Mouse (Mus musculus): Measurements from ENCODE around the gene Bzw1. TPM values are rescaled to one million over a fixed set of nuclear protein-coding genes. Genes with fewer than 3 reads are reported as not detected.

Gene Bzw1
- total and polyA plus RNA-seq, 2 experiments: 16.1 to 103 TPM

DNA sequence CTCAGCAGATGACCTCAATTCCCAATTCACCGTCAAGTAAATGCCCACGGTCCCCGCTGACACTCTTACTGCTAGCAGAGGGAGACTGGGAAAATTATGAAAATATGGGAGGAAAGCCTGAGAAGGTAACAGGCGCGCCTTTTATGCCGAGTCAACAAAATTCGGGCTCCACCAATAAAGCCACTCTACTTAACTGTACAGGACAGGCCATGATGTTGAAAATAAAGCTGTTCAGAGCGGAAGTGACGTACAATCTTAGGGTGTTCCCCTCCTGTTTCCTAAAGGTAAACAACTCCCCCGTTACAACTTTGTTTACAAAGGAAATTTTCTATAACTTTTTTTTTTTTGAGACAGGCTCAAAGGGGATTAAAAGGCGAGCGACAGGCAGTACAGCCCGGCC is 30.2 kb downstream of the Bzw1 start:
- no peaks in the 10 kb centered on the region for H3K27me3 ChIP-seq (ENCODE audit: control insufficient read depth, insufficient read depth, low read length)
- no peak for TF ChIP-seq CTCF (IDR thresholded peaks at IDR 0.05; ENCODE audit: low read depth, low read length)
- no peak for TF ChIP-seq POLR2A (IDR thresholded peaks at IDR 0.05; ENCODE audit: extremely low read depth, insufficient read depth, low read length)
- under 1% methylated on average over 13 of the region's 13 CpGs for WGBS
- peaks cover 18% of the 10 kb centered on the region for H3K4me1 ChIP-seq (ENCODE audit: control insufficient read depth, insufficient read depth, low read length)
- H3K9ac ChIP-seq (ENCODE audit: low read depth, low read length): peak overlapping the region; percentile 97
- H3K79me2 ChIP-seq (ENCODE audit: control insufficient read depth, insufficient read depth, low read length): peaks cover 12% of the 10 kb centered on the region; the same call in 1 of the 2 replicates
- H3K4me3 ChIP-seq (ENCODE audit: insufficient read depth, low read depth, low read length): peak overlapping the region; percentile 92
- peaks cover 31% of the 10 kb centered on the region for H3K36me3 ChIP-seq (ENCODE audit: control insufficient read depth, insufficient read depth, low read length)
- peak; percentile 85 for DNase-seq (ENCODE audit: extremely low read depth, low read depth, low spot score)
- peak overlapping the region; percentile 99 for H3K27ac ChIP-seq (replicated peaks; ENCODE audit: insufficient read depth, low read depth, low read length)

DNA sequence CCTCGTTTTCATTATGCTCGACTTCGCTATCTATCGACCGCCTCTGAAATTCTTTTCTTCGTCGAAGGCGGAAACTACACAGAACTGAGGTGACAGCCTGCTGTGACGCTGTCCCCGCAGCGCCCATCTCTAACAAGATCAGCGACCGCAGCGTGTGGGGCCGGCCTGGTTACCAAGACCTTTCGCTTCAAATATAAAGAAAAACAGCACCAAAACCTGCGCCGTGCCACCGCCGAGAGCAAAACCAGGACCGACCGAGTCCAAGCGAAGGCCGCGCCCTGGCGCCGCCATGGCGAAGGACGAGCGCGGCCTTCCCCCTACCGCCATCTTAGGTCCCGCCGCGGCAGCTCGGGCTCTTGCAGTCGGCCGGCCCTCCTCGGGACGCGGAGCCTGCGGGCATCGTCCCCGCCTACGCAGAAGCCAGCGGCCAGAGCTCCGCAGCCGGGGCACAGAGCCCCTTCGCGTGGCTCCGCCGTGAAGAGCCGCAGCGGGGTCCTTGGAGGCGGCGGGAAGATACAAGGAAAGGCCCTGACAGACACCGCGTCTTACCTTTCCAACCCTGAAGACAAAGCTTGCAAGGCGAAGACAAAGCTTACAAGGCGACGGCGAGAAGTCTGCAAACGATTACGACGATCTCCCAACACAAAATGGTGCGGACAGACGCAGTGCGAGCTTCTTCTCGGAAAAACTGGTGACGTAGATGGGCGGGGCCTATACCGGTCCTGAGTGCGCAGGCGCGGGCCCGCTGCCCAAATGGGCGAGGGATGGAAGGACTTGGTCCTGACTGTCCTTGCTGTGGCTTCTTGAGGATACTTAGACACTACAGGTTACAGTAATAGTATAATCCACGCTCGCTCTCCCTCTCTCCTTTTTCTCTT is 30.9 kb downstream of the Bzw1 start, which contains the start of gene Clk1:
TSS of gene Clk1 (minus strand) at position 696 of the 878 bp plus-strand sequence.
- DNase-seq (ENCODE audit: extremely low read depth, low read depth, low spot score): peak; percentile 85
- WGBS: under 1% methylated on average over 79 of the region's 79 CpGs
- H3K27ac ChIP-seq (replicated peaks; ENCODE audit: insufficient read depth, low read depth, low read length): peak within 1 kb of the TSS; percentile 99
- TF ChIP-seq POLR2A (IDR thresholded peaks at IDR 0.05; ENCODE audit: extremely low read depth, insufficient read depth, low read length): peak; percentile 93; the same call in 1 of the 2 replicates
- TF ChIP-seq CTCF (IDR thresholded peaks at IDR 0.05; ENCODE audit: low read depth, low read length): no peak
- peaks cover 12% of the 10 kb centered on the region; the same call in 1 of the 2 replicates for H3K79me2 ChIP-seq (ENCODE audit: control insufficient read depth, insufficient read depth, low read length)
- peak within 1 kb of the TSS; percentile 97 for H3K9ac ChIP-seq (ENCODE audit: low read depth, low read length)
- H3K36me3 ChIP-seq (ENCODE audit: control insufficient read depth, insufficient read depth, low read length): peaks cover 24% of the 10 kb centered on the region
- H3K4me1 ChIP-seq (ENCODE audit: control insufficient read depth, insufficient read depth, low read length): peaks cover 15% of the 10 kb centered on the region
- no peaks in the 10 kb centered on the region for H3K27me3 ChIP-seq (ENCODE audit: control insufficient read depth, insufficient read depth, low read length)
- H3K4me3 ChIP-seq (ENCODE audit: insufficient read depth, low read depth, low read length): peak within 1 kb of the TSS; percentile 92

- WGBS: 88% methylated on average over 3 of the region's 3 CpGs
- Histone ChIP-seq H3K9ac (ENCODE audit: low read depth, low read length) (no peak overlapping the region), H3K36me3 (ENCODE audit: control insufficient read depth, insufficient read depth, low read length) (peaks cover 16% of the 10 kb centered on the region), H3K79me2 (ENCODE audit: control insufficient read depth, insufficient read depth, low read length) (peaks cover 12% of the 10 kb centered on the region; the same call in 1 of the 2 replicates), H3K4me1 (ENCODE audit: control insufficient read depth, insufficient read depth, low read length) (peaks cover 12% of the 10 kb centered on the region), H3K27ac (replicated peaks; ENCODE audit: insufficient read depth, low read depth, low read length) (no peak overlapping the region), H3K27me3 (ENCODE audit: control insufficient read depth, insufficient read depth, low read length) (no peaks in the 10 kb centered on the region), H3K4me3 (ENCODE audit: insufficient read depth, low read depth, low read length) (no peak overlapping the region)
- no peak for DNase-seq (ENCODE audit: extremely low read depth, low read depth, low spot score)
- TF ChIP-seq POLR2A (IDR thresholded peaks at IDR 0.05; ENCODE audit: extremely low read depth, insufficient read depth, low read length) (no peak), CTCF (IDR thresholded peaks at IDR 0.05; ENCODE audit: low read depth, low read length) (no peak)
Observed at GRCm38 (mm10) chr1:58424551-58424950, 31.9 kb downstream of the Bzw1 start.

DNA sequence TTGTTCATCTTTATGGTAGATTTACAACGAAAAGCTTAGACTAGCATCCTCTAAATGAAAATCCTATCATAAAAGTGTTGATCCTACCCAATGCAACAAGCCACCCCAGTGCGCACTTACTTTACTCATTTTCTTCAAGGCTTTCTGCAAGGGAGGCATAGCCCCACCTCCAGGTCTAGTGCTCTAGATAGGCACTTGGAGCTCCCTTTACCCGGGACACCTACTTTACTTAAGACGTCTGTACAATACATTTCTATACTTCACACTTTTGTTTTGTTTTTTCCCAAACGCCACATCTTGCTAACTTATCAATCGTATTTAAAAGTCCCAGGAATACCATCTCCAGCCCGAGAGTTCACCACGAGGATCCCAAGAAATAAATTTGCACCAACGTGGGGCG is 52.0 kb downstream of the Bzw1 start:
- no peak for DNase-seq (ENCODE audit: extremely low read depth, low read depth, low spot score)
- 9% methylated on average over 10 of the region's 10 CpGs for WGBS
- peak overlapping the region; percentile 77 for H3K4me3 ChIP-seq (ENCODE audit: insufficient read depth, low read depth, low read length)
- peak overlapping the region; percentile 88 for H3K9ac ChIP-seq (ENCODE audit: low read depth, low read length)
- no peaks in the 10 kb centered on the region for H3K27me3 ChIP-seq (ENCODE audit: control insufficient read depth, insufficient read depth, low read length)
- peaks cover 3% of the 10 kb centered on the region; the same call in 1 of the 2 replicates for H3K36me3 ChIP-seq (ENCODE audit: control insufficient read depth, insufficient read depth, low read length)
- peaks cover 11% of the 10 kb centered on the region for H3K79me2 ChIP-seq (ENCODE audit: control insufficient read depth, insufficient read depth, low read length)
- peaks cover 12% of the 10 kb centered on the region for H3K4me1 ChIP-seq (ENCODE audit: control insufficient read depth, insufficient read depth, low read length)
- TF ChIP-seq CTCF (IDR thresholded peaks at IDR 0.05; ENCODE audit: low read depth, low read length): no peak
- no peak for TF ChIP-seq POLR2A (IDR thresholded peaks at IDR 0.05; ENCODE audit: extremely low read depth, insufficient read depth, low read length)
- H3K27ac ChIP-seq (replicated peaks; ENCODE audit: insufficient read depth, low read depth, low read length): peak overlapping the region; percentile 65; the same call in 1 of the 2 replicates

DNA sequence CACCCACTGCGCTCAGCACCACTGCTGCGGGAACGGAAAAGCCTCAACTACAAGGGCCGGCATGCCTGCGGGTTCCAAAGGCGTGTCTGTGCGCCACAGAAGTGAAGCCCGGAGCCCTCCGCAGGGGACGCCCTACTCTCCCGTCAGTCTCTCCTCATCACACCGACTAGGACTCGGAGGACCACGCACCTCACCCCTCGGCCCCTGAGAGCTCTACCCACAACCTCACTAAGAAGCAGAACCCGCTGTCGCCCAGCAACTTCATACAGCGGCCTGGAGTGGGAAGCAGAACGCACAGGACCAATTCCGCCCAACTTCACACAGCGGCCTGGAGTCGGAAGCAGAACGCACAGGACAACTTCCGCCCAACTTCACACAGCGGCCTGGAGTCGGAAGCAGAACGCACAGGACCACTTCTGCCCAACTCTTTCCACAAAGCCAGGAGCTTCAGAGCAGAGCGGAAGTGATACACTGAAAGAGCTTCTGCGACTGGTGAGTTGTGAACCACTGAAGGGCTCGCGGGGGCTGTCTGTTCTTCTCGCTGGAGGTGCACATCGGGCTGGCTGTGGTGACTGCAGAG is 52.5 kb downstream of the Bzw1 start, which contains the start of the genes Nif3l1 and Ppil3:
TSS of gene Nif3l1 (plus strand) at position 9 of the 580 bp plus-strand sequence.
TSS of gene Ppil3 (minus strand) at position 344 of the 580 bp plus-strand sequence.
- peaks cover 11% of the 10 kb centered on the region for H3K79me2 ChIP-seq (ENCODE audit: control insufficient read depth, insufficient read depth, low read length)
- DNase-seq (ENCODE audit: extremely low read depth, low read depth, low spot score): peak; percentile 90
- peak within 1 kb of the TSS; percentile 77 for H3K4me3 ChIP-seq (ENCODE audit: insufficient read depth, low read depth, low read length)
- peak within 1 kb of the TSS; percentile 65 for H3K27ac ChIP-seq (replicated peaks; ENCODE audit: insufficient read depth, low read depth, low read length)
- under 1% methylated on average over 33 of the region's 33 CpGs for WGBS
- peak; percentile 35 for TF ChIP-seq CTCF (IDR thresholded peaks at IDR 0.05; ENCODE audit: low read depth, low read length)
- TF ChIP-seq POLR2A (IDR thresholded peaks at IDR 0.05; ENCODE audit: extremely low read depth, insufficient read depth, low read length): peak; percentile 62
- H3K4me1 ChIP-seq (ENCODE audit: control insufficient read depth, insufficient read depth, low read length): peaks cover 12% of the 10 kb centered on the region
- H3K9ac ChIP-seq (ENCODE audit: low read depth, low read length): peak within 1 kb of the TSS; percentile 88
- no peaks in the 10 kb centered on the region for H3K27me3 ChIP-seq (ENCODE audit: control insufficient read depth, insufficient read depth, low read length)
- H3K36me3 ChIP-seq (ENCODE audit: control insufficient read depth, insufficient read depth, low read length): peaks cover 3% of the 10 kb centered on the region; the same call in 1 of the 2 replicates

Data from liver, adult 2 months (tissue).